Mouse (Mus musculus): ENCODE measurements around the gene Map10.

DNA sequence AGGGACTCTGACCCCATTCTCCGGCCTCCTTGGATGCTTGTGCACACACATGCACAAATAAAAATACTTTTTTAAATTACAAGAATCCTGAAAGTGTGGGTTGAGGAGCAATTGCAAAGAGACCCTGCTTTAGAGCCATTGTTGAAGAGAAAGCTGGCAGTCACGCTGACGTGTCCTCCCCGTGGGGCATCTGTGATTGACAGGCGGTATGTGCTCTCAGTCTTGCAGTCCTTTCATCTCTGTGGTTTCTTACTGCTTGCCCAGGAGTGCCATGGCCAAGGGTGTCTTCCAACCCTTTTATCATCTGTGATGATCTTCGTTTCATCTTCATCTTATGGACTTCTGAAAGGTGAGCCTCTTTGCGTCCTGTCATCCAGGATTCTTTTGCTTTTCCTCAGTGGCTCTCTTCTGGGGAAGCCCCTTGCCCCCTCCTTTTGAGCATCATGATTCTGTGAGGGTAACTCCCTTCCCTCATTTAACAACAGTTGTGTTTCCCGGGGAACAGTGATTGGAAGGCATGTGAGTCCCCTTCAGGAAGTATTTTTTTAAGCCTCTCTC lies 11.3 kb downstream of the Map10 start:
- TF ChIP-seq CTCF (IDR thresholded peaks at IDR 0.05; ENCODE audit: borderline replicate concordance, insufficient read depth, low read length) (no peak), POLR2A (IDR thresholded peaks at IDR 0.05; ENCODE audit: low read depth, low read length) (no peak)

All from embryonic fibroblast, embryonic 13.5 days (primary cell).